Mouse (Mus musculus) E14TG2a.4 (cell line): ENCODE results near the gene Spats1.

Experiments used
- CTCF ChIP-seq: conservative IDR thresholded peaks from 2 replicates; pipeline ENCODE4 v1.5.1; 2014; ENCODE audit warnings: low read length
- POU5F1 ChIP-seq: IDR thresholded peaks from 2 replicates; pipeline ENCODE4 v1.6.1; 2014; ENCODE audit warnings: low read length, borderline replicate concordance

- no peak for TF ChIP-seq CTCF
- no peak for TF ChIP-seq POU5F1
Measured at GRCm38 (mm10) chr17:45454794-45455193, 20.4 kb downstream of the Spats1 start.
